ENCODE assay signal across 7 mouse cellular contexts in genomic region chr10:62885969-62886798, GRCm38 (mm10). TPM values are rescaled to one million over a fixed set of nuclear protein-coding genes. Genes with fewer than 3 reads are reported as not detected.
DNase-seq lines count a peak whose midpoint lies in the region; ATAC-seq and TF ChIP-seq lines count a peak whose summit lies in the region.

No protein-coding gene starts in this region.

- TF ChIP-seq EP300 in liver, postnatal 0 days (IDR thresholded peaks at IDR 0.05; ENCODE audit: low read depth), result no peak

- DNase-seq in thymus, postnatal 0 days (ENCODE audit: low spot score), result peak; percentile 29
- DNase-seq in thymus, adult 18-20 months, result no peak
- DNase-seq in embryo, embryonic 9.5 days (ENCODE audit: extremely low spot score), result peak; percentile 73
- DNase-seq in liver, postnatal 0 days, result peak; percentile 32
- peak; percentile 50 for DNase-seq in retina, embryonic 14.5 days (ENCODE audit: low spot score)
- DNase-seq in layer of hippocampus, adult 9-10 months (ENCODE audit: low spot score), result no peak

- H3K27me3 ChIP-seq in hindbrain, embryonic 12.5 days, result 0 out of 2 replicates have a peak, but pooled peaks cover 8% of the 10 kb centered on the region
- H3K27me3 ChIP-seq in liver, postnatal 0 days (ENCODE audit: insufficient read depth, low read length), result peaks cover 9% of the 10 kb centered on the region; the same call in 1 of the 2 replicates

- H3K27ac ChIP-seq in hindbrain, embryonic 12.5 days, result no peak overlapping the region
- H3K27ac ChIP-seq in liver, postnatal 0 days (ENCODE audit: low read depth), result no peak overlapping the region

- H3K36me3 ChIP-seq in hindbrain, embryonic 12.5 days, result no peaks in the 10 kb centered on the region
- no peaks in the 10 kb centered on the region for H3K36me3 ChIP-seq in liver, postnatal 0 days (replicated peaks; ENCODE audit: insufficient read depth, low read length)

- peaks cover 6% of the 10 kb centered on the region; the same call in 1 of the 2 replicates for H3K4me1 ChIP-seq in hindbrain, embryonic 12.5 days
- peaks cover 19% of the 10 kb centered on the region for H3K4me1 ChIP-seq in liver, postnatal 0 days (ENCODE audit: insufficient read depth)

- ATAC-seq in hindbrain, embryonic 12.5 days (ENCODE audit: low FRiP score), result peak; percentile 57
- ATAC-seq in liver, postnatal 0 days, result peak; percentile 40; the same call in 1 of the 2 replicates

- no peaks in the 10 kb centered on the region for H3K9me3 ChIP-seq in hindbrain, embryonic 12.5 days (replicated peaks)
- no peaks in the 10 kb centered on the region for H3K9me3 ChIP-seq in liver, postnatal 0 days (ENCODE audit: low read length)

- no peak for TF ChIP-seq CTCF in liver, postnatal 0 days (IDR thresholded peaks at IDR 0.05; ENCODE audit: low read depth)

- peak overlapping the region; percentile 54 for H3K4me3 ChIP-seq in hindbrain, embryonic 12.5 days
- H3K4me3 ChIP-seq in liver, postnatal 0 days (ENCODE audit: low read depth, low read length), result peak overlapping the region; percentile 61

- H3K4me2 ChIP-seq in hindbrain, embryonic 12.5 days (replicated peaks), result peak overlapping the region; percentile 90
- peak overlapping the region; percentile 98 for H3K4me2 ChIP-seq in liver, postnatal 0 days (ENCODE audit: low read depth, low read length)

- peak overlapping the region; percentile 51 for H3K9ac ChIP-seq in hindbrain, embryonic 12.5 days
- H3K9ac ChIP-seq in liver, postnatal 0 days (replicated peaks), result peak overlapping the region; percentile 60

- under 1% methylated on average over 38 of the region's 38 CpGs for WGBS in hindbrain, embryonic 12.5 days
- under 1% methylated on average over 38 of the region's 38 CpGs for WGBS in liver, postnatal 0 days (ENCODE audit: insufficient replicate concordance)

RNA-seq across cellular contexts. Expression of gene Tet1, which starts 22.6 kb away (rescaled TPM):
- 11.6 and 14.5 TPM in 2 replicates for polyA plus RNA-seq in thymus, postnatal 0 days (2015; fragmentation: Nextera tagmentation; extraction: Ambion mirVana)
- polyA plus RNA-seq in hindbrain, embryonic 12.5 days (2016; fragmentation: Nextera tagmentation; extraction: Ambion mirVana), result 34.5 and 39.3 TPM in 2 replicates
- 0.97 and 0.99 TPM in 2 replicates for polyA plus RNA-seq in liver, postnatal 0 days (2015; fragmentation: Nextera tagmentation; extraction: Ambion mirVana)

RNA-seq across cellular contexts. Expression of gene Slc25a16, which starts 34.2 kb away (rescaled TPM):
- 13.7 and 16.5 TPM in 2 replicates for polyA plus RNA-seq in thymus, postnatal 0 days (2015; fragmentation: Nextera tagmentation; extraction: Ambion mirVana)
- polyA plus RNA-seq in hindbrain, embryonic 12.5 days (2016; fragmentation: Nextera tagmentation; extraction: Ambion mirVana), result 12.6 and 14.1 TPM in 2 replicates
- 13.9 and 14.3 TPM in 2 replicates for polyA plus RNA-seq in liver, postnatal 0 days (2015; fragmentation: Nextera tagmentation; extraction: Ambion mirVana)

Comparison
In these comparisons a context has a peak if more than half of its experiments do, and no peak if none do; other contexts are left out.
1. DNase-seq: peak in thymus, postnatal 0 days (single experiment), embryo, embryonic 9.5 days (single experiment), liver, postnatal 0 days (single experiment) and retina, embryonic 14.5 days (single experiment); none in thymus, adult 18-20 months (0 of 2) and layer of hippocampus, adult 9-10 months (single experiment).